Mouse (Mus musculus): ENCODE results near the gene Comt.

DNA sequence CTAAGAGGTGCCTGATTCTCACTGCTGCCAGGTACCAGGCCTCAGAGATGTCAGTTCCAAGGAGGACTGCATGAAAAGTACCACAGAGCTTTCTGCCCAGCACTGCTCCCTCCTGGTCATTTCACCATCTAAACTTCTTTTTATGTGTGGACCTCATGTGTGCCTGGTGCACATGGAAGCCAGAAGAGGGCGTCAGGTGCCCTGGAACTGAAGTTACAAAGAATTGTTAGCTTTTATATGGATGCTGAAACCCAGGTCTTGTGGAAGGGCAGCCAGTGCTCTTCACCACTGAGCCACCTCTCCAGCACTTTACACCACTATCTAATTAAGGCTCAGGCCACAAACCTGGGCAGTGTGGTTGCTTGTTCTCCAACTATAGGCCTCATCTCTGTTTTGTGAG, 44.2 kb upstream of the Comt start:
- TF ChIP-seq GATA1 (IDR thresholded peaks at IDR 0.05; ENCODE audit: borderline replicate concordance, low read length) (no peak), CTCF (IDR thresholded peaks at IDR 0.05; ENCODE audit: low read depth, low read length) (no peak), GATA2 (IDR thresholded peaks at IDR 0.05; ENCODE audit: borderline replicate concordance, low read depth, low read length) (no peak), TAL1 (conservative IDR thresholded peaks at IDR 0.05; ENCODE audit: low read depth, low read length) (no peak)
